Mouse (Mus musculus) cortical plate, adult 2 months (tissue): ENCODE data around the gene Meioc.

Experiments
- CTCF ChIP-seq: fragments of 200-500 bp; IDR thresholded peaks from 2 replicates; pipeline ENCODE4 v1.5.1; 2011; ENCODE audit warnings: mild to moderate bottlenecking, control low read depth, low read length; ENCODE audit not compliant: insufficient read depth; ENCODE audit errors: extremely low read depth
- POLR2A ChIP-seq: fragments of 200-500 bp; IDR thresholded peaks from 2 replicates; pipeline ENCODE4 v1.6.1; 2011; ENCODE audit warnings: mild to moderate bottlenecking, low read length, control low read depth; ENCODE audit not compliant: insufficient read depth; ENCODE audit errors: extremely low read depth

- peak; percentile 36; the same call in 1 of the 2 replicates for TF ChIP-seq CTCF
- TF ChIP-seq POLR2A: no peak
Observed at GRCm38 (mm10) chr11:102728614-102729013, 65.1 kb downstream of the Meioc start.
